Mouse (Mus musculus) olfactory bulb, adult 2 months (tissue): ENCODE results near the gene Plekho2.

Source experiments
- CTCF ChIP-seq: fragments of 200-500 bp; IDR thresholded peaks from 2 replicates; pipeline ENCODE4 v1.5.1; 2012; ENCODE audit warnings: low read depth, mild to moderate bottlenecking, low read length, moderate library complexity; ENCODE audit not compliant: insufficient read depth
- POLR2A ChIP-seq: fragments of 200-500 bp; IDR thresholded peaks from 2 replicates; pipeline ENCODE4 v1.6.1; 2012; ENCODE audit warnings: mild to moderate bottlenecking, low read depth, low read length, moderate library complexity; ENCODE audit not compliant: insufficient read depth

- TF ChIP-seq POLR2A = no peak
- no peak for TF ChIP-seq CTCF
Measured at GRCm38 (mm10) chr9:65606321-65607109, 26.7 kb upstream of the Plekho2 start.
